Mouse (Mus musculus): Measurements from ENCODE around the gene Ogfod3.

GRCm38 (mm10) chr11:121228129-121229017, 23.9 kb upstream of the Ogfod3 start:
- TF ChIP-seq CTCF (IDR thresholded peaks at IDR 0.05; ENCODE audit: extremely low read depth, insufficient read depth, insufficient read length, insufficient replicate concordance), result no peak
- 0 out of 2 replicates have a peak, but pooled peaks have one; percentile 6 for TF ChIP-seq POLR2A (IDR thresholded peaks at IDR 0.05; ENCODE audit: low read depth, low read length)
